Mouse (Mus musculus) megakaryocyte, embryonic 14.5 days (primary cell): Measurements from ENCODE around the gene Ripor3.

ENCODE experiments used
- FLI1 ChIP-seq: IDR thresholded peaks from 2 replicates; pipeline ENCODE4 v1.6.1; 2012; ENCODE audit warnings: low read length, inconsistent platforms, mixed read lengths
- GATA1 ChIP-seq: IDR thresholded peaks from 3 replicates; pipeline ENCODE4 v1.6.1; 2012; ENCODE audit warnings: mixed read lengths, low read length, inconsistent platforms, borderline replicate concordance

- no peak for TF ChIP-seq GATA1
- TF ChIP-seq FLI1, result no peak
Observed at GRCm38 (mm10) chr2:167962347-167962746, 48.1 kb downstream of the Ripor3 start.
